Mouse (Mus musculus) C2C12 (cell line): ENCODE results near the gene Slc35g1. TPM values are rescaled to one million over a fixed set of nuclear protein-coding genes. Genes with fewer than 3 reads are reported as not detected.

Source experiments
- H3K27me3 ChIP-seq: one replicate; pipeline ENCODE4 v1.6.1; 2011; ENCODE audit not compliant: control insufficient read depth, insufficient read depth, insufficient read length
- H3K36me3 ChIP-seq: one replicate; pipeline ENCODE4 v1.6.1; 2011; ENCODE audit not compliant: control insufficient read depth, insufficient read depth
- H3K4me3 ChIP-seq: one replicate; pipeline ENCODE4 v1.5.1; 2011; ENCODE audit warnings: mild to moderate bottlenecking, control low read depth; ENCODE audit not compliant: poor library complexity, insufficient read depth, severe bottlenecking
- H3K79me2 ChIP-seq: one replicate; pipeline ENCODE4 v1.6.1; 2011; ENCODE audit not compliant: control insufficient read depth, insufficient read depth
- H3K79me3 ChIP-seq: one replicate; pipeline ENCODE4 v1.6.1; 2011; ENCODE audit warnings: low read depth, control low read depth
- H3ac ChIP-seq: one replicate; pipeline ENCODE3; 2011; ENCODE audit warnings: low read depth; ENCODE audit not compliant: control insufficient read depth, insufficient read length
- CEBPB ChIP-seq: IDR thresholded peaks from one replicate; pipeline ENCODE4 v1.6.1; 2011; ENCODE audit warnings: low read depth, mild to moderate bottlenecking, control low read depth, moderate library complexity
- CTCF ChIP-seq: IDR thresholded peaks from one replicate; pipeline ENCODE4 v1.5.1; 2011; ENCODE audit not compliant: control insufficient read depth, insufficient read depth, insufficient read length
- FOSL1 ChIP-seq: IDR thresholded peaks from one replicate; pipeline ENCODE4 v1.8.0; 2011; ENCODE audit warnings: mild to moderate bottlenecking, low read length; ENCODE audit not compliant: poor library complexity, insufficient read depth, severe bottlenecking
- MAX ChIP-seq: IDR thresholded peaks from one replicate; pipeline ENCODE4 v1.6.1; 2011; ENCODE audit warnings: mild to moderate bottlenecking, control low read depth
- MYOD1 ChIP-seq: IDR thresholded peaks from one replicate; pipeline ENCODE4 v1.6.1; 2011; ENCODE audit warnings: low read depth; ENCODE audit not compliant: control insufficient read depth, insufficient read length
- MYOG ChIP-seq: IDR thresholded peaks from one replicate; pipeline ENCODE4 v1.6.1; 2011; ENCODE audit not compliant: control insufficient read depth, insufficient read length; ENCODE audit errors: extremely low read depth
- USF1 ChIP-seq: IDR thresholded peaks from one replicate; pipeline ENCODE4 v1.6.1; 2011; ENCODE audit warnings: low read depth, mild to moderate bottlenecking, control low read depth, moderate library complexity
- polyA plus RNA-seq: library from polyadenylated mRNA; unstranded; fragments of >200 nt; fragmentation: generic; extraction: Trizol; gene quantifications from one replicate; pipeline ENCODE4 v1.2.1, GENCODE M21; 2012; ENCODE audit warnings: missing spikeins

The Slc35g1 gene
- polyA plus RNA-seq, 1 experiment: 0.18 TPM

DNA sequence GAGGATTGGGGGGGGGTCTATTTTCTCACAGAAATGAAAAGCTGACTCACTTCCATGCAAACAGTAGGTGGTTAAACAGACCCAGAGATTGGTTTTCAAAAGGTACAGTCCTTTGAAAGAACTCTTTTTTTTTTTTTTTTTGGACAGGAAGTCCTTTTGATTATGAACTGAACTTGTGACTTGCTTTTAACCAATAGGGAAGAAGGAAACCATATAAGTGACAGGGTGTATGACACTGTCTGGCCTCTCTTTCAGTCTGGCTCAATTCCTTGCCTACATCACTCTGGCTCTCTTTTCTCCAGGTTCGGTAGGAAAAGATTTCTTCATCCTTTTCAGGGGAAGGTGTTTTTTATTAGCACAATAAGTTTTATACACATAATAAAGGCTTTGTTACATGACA, 36.5 kb upstream of the Slc35g1 start:
- no peaks in the 10 kb centered on the region for H3K79me3 ChIP-seq
- H3K79me2 ChIP-seq: no peaks in the 10 kb centered on the region
- H3ac ChIP-seq: no peak overlapping the region
- TF ChIP-seq CEBPB (no peak), USF1 (no peak), MYOD1 (no peak), FOSL1 (no peak), CTCF (no peak), MYOG (no peak), MAX (no peak)
- H3K27me3 ChIP-seq: no peaks in the 10 kb centered on the region
- H3K36me3 ChIP-seq: no peaks in the 10 kb centered on the region
- H3K4me3 ChIP-seq: no peak overlapping the region

DNA sequence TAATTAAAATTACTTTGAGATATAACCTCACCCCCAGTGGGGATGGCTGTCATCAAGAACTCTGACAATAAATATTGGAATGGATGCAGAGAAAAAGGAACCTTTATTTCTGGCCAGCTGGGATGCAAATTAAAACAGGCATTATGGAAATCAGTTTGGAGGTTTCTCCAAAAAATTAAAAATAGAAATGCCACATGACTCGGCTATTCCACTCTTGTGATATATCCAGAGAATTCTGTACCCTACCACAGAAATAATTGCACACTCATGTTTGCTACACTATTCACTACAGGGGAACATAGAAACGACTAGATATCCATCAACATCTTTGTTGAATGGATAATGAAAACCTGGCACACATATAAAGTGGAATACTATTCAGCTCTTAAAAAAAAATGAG, 33.9 kb upstream of the Slc35g1 start:
- Histone ChIP-seq H3K79me3 (no peaks in the 10 kb centered on the region), H3ac (no peak overlapping the region)

DNA sequence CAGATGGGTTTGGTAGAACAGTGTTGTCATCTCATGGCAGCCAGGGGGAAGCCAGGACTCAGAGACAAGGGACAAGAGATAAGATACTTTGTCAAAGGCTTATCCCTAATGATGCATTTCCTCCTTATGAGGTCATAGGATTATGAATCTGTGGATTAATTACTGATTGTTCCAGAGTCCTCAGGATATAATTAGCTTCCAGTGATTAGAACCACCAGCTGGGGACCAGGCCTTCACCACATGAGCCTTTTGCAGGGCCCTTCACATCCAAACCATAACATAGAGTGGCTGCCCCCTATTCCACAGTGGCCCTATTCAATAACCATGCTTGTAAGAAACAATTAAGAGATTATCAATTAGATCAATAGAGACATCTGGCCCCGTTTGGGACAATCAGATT, 32.4 kb upstream of the Slc35g1 start:
- TF ChIP-seq MAX (no peak), CTCF (no peak), FOSL1 (no peak), MYOD1 (no peak), MYOG (no peak), CEBPB (no peak), USF1 (no peak)
- no peaks in the 10 kb centered on the region for H3K27me3 ChIP-seq
- H3K79me3 ChIP-seq: no peaks in the 10 kb centered on the region
- H3K36me3 ChIP-seq: no peaks in the 10 kb centered on the region
- no peaks in the 10 kb centered on the region for H3K79me2 ChIP-seq
- no peak overlapping the region for H3ac ChIP-seq
- H3K4me3 ChIP-seq: no peak overlapping the region

More for the DNA sequence above, 33.9 kb upstream of the Slc35g1 start:
- no peaks in the 10 kb centered on the region for H3K27me3 ChIP-seq
- TF ChIP-seq CTCF (no peak), FOSL1 (no peak), MAX (no peak)
- no peaks in the 10 kb centered on the region for H3K79me2 ChIP-seq
- no peaks in the 10 kb centered on the region for H3K36me3 ChIP-seq
- H3K4me3 ChIP-seq: no peak overlapping the region

DNA sequence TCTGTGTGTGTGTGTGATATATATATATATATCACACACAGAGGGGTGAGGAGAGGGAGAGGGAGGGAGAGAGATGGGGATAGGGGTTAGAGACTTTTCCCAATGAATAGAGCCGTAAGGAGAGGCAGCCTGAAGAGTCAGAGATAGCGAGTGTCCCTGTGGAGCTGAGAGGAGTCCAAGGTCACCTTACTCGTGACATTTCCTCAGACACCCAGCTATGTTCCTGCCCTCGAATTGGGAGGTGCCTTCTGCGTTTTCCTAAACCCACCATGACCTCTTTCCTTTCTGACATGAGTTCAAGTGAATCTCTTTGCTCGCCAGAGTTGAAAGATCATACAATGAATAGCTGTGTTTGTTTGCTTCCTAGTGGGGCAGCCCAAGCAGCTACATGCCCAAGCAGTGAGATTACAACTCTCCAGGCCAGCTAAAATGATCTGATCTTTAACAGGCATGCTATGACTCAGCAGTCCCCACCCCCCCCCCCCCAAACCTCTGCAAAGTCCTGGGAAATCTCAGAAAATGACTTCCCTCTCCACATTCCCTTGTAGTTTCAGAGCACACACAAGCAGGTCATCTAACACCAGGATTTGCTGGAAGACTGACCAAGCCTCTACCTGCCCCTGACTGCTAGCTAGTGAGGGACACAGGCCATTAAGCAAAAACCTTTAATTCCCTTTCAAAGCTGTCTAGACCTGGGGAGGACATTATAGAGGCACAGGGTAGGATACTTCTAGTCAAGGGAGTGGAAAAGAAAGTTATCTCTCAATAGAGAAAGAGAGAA, 31.7 kb upstream of the Slc35g1 start:
- Histone ChIP-seq H3ac (no peak overlapping the region), H3K4me3 (no peak overlapping the region), H3K36me3 (no peaks in the 10 kb centered on the region), H3K27me3 (no peaks in the 10 kb centered on the region), H3K79me2 (no peaks in the 10 kb centered on the region), H3K79me3 (no peaks in the 10 kb centered on the region)
- TF ChIP-seq FOSL1: no peak
- TF ChIP-seq CTCF: no peak
- TF ChIP-seq MYOG: no peak
- no peak for TF ChIP-seq CEBPB

DNA sequence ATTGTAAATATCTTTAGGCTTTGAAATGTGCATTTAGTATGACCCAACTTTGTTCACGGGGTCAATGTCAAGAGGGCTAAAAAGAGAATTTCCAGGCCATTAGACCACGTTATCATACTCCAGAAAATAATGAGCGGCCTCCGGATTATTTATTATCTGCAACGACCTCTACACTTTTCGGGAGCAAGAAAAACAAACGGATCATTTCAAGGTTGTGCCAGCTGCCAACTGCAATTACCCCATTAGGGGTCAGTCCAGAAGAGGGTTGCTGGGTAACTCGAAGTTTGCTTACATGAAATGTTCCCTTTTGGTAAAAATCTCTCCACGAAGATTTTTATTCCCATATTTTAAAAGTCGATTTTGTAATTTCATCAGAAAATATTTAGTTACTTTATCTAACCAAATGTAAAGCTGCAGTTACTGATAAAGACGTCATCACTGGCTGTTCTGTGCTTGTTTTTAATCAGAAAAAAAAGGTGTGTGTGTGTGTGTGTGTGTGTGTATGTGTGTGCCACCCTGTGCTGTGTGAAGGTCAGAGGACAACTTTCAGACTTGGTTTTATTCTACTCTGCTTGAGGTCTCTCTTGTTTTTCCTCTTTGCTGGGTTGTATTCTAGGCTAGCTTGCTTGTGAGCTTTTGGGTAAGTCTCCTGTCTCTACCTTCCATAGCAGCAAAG, 30.7 kb upstream of the Slc35g1 start:
- no peak overlapping the region for H3K4me3 ChIP-seq
- no peaks in the 10 kb centered on the region for H3K36me3 ChIP-seq
- H3K27me3 ChIP-seq: no peaks in the 10 kb centered on the region
- no peak overlapping the region for H3ac ChIP-seq
- H3K79me3 ChIP-seq: no peaks in the 10 kb centered on the region
- no peaks in the 10 kb centered on the region for H3K79me2 ChIP-seq
- TF ChIP-seq CEBPB: no peak
- TF ChIP-seq MAX: no peak
- TF ChIP-seq MYOD1: no peak
- TF ChIP-seq MYOG: no peak
- no peak for TF ChIP-seq USF1
- TF ChIP-seq FOSL1: no peak
- TF ChIP-seq CTCF: no peak
